Mouse (Mus musculus): ENCODE results near the gene Cpne1.
"Not testable (repeated sequence)": the region's sequence is repeated elsewhere in the genome, so short reads cannot be mapped to it uniquely, and the experiment has no call there.

The Cpne1 gene

DNA sequence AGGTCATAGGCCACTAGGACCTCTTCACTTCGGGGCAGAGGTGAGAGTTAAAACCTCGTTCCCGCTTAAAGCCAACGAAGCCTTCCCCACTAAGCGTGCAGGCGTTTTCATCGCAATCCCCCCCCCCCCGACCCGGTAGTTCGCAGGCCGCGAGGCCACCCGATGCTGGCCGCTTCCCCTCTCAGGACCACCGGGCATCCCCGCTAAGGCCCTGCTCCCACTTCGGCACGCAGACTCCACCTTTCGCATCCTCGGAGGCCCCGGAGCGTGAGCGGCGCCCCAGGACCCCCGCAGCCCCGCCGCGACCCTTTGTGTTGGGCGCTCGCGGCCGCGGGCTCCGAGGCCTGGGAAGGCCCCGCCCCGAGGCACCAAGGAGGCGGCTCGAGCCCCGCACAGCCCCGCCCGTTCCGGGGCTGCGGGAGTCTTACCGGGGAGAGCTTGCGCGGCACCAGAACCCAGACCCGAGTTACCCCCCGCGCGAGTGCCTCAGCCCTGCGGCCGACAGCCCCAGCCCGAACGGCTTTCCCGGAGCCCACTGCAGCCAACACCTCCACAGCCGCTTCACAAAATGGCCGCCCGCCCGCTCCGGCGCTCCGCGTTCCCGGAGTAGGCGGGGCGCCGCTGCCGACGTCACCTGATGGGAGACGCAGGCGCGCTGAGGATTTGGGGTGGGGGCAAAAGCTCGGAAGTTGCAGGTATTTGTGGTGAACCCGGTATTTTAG is at the start of gene Cpne1, which contains the start of gene Rbm12:
Gene Cpne1 (minus strand): TSS at position 608 of the 722 bp plus-strand sequence.
Gene Rbm12 (minus strand): TSS at position 621 of the 722 bp plus-strand sequence.
- DNase-seq (ENCODE audit: low spot score in 2 of 2), result peak; percentile 58 to 86

DNA sequence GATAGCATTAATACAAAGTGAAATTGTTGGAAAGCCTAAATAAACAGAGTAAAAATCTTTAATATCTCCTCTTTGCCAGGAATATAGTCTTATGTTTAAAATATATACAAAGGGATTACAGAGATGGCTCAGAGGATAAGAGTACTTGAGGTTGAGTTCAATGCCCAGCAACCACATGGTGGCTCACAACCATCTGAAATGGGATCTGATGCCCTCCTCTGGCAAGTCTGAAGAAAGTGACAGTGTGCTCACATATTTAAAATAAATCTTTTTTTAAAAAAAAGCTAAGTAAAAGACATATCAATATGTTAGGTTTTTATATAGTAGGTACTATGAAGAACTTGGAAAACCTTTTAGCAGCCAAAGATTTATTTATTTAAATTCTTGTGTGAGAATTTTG is 39.8 kb upstream of the Cpne1 start:
- DNase-seq (ENCODE audit: low spot score in 2 of 2), result no peak

DNA sequence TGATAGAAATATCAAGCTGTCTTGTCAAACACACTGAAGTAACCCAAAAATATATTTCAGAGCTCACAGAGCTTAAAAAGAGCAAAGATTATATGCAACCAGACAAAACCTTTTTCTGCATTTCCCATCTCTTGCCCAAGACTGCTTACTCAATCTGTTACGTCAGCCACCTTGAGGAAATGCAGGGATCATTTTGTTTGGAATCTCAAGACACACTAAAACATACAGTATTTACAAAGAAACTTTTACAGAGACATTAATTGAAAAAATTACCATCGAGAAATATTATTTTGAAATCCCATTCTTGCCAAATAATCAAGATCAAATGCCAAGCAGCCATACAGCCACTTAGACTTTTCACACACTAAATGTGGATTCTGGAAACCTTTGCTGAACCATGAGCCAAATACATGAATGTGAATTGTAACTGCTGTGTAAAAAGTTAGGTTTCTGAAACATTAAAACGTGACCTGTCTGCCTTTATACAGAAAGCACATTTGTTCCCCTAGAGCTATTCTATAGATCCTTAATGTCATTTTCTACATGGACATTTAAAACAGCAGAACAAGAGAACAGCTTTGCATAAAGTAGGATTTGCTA is 35.7 kb upstream of the Cpne1 start:
- DNase-seq (ENCODE audit: low spot score in 2 of 2), result no peak

DNA sequence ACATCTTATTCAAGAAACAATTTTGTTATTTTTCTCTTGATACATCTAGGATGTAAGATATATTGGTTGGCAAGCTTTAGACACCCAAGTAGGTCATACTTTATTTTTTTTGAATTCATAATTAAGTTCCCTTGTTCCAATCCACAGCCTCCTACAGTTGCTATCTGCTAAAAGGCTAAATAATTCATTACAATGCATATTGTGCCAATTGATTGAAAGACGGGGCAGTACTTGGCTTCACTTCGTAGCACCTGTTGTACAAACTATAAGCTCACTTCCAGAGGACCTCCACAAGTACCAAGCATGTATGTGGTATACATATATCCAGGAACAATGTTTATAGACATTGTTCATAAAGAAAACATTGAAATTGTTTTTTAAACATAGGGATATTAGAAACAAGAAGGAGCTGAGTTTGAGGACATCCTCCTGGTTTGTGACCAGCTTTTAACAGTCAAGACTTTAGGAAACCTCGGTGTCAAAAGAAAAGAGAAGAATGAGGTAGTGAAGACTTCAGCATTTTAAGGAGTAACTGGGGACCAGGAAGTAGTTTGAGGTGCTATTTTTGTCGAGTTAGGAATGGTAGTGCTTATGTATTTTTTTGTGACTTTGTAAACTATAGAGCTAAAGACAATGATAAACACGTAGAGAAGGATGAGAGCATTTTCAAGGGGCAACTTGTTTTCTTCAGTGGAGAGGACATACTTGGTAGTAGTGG is 34.7 kb upstream of the Cpne1 start:
- DNase-seq (ENCODE audit: low spot score in 2 of 2), result no peak

DNA sequence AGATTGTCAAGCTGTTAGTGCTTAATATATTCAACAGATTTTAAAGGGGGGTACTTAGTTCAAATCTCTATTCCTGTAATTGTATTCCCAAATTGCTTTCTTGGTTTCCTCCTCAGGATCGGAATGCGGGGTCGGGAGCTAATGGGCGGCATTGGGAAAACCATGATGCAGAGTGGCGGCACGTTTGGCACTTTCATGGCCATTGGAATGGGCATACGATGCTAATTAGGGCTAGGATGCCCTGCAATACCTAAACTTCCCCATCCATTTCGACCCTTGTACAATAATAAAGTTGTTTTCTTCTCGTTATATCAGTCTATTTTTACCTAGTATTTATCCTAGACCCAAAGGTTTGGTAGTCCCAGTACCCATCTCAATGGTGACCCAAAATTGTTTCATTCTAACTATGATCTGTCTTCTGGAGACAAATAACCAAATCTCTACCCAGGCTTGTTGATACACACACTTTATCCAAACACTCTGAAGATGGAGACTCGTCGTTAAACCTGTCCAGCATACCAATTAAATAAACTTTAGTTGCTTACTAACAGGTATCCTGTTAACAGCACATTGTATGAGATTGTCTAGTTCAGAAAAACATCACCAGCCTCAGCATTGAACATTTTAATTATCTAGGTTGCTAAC is 33.8 kb upstream of the Cpne1 start:
- no peak for DNase-seq (ENCODE audit: low spot score in 2 of 2)

DNA sequence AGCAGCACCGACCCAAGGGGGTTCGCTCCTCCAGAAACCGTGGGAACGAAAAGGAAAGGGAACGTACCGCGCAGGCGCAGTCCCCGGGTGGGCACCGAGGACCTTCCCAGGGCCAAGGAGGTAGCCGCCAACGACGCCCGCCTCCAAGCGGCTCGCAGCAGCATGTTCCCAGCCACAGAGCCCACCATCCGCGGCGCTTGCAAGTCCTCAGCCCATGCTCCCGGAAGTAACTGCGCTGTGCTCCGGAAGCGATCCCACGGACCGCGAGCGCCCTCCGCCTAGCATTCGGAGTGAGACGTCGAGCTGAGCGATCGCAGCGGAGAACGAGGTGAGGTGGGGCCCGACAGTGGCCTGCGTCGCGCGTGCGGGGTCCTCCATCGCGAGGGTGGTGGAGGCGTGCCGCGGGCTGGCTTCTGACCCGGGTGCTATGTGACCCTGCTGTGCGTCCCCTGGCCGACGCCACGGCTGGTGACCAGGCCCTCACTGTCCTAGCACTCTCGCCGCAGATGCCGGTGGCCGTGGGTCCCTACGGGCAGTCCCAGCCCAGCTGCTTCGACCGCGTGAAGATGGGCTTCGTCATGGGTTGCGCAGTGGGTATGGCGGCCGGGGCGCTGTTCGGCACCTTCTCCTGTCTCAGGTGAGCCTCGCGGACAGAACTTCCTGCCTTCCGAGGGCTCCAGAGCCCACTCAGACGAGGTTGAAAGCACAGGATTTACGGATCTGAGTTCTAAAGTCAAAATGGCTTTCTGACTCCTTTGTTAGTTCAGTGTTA is 32.4 kb upstream of the Cpne1 start, which contains the start of the genes Romo1 and Nfs1:
Gene Romo1 (plus strand): TSS at position 87 of the 772 bp plus-strand sequence.
Gene Nfs1 (minus strand): TSS at position 234 of the 772 bp plus-strand sequence.
- peak; percentile 82 to 93 for DNase-seq (ENCODE audit: low spot score in 2 of 2)

DNA sequence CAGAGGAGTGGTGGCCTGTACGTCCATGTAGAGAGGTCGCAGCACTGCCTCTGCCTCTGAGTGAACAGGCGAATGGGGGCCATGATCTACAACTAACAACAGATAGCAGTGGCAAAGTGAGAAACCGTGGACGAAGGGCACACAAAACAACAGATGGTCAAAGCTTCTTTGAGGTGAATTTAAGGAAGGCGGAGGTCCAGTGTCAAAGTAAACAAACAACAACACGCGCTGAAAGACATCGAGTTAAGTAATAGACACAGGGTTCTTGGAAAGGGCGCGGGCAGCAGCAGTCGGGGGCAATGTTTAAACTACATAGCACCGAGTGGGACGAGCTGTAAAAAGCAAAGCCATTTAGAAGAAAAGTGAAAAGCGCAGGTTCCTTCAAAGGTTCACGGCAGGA is 31.6 kb upstream of the Cpne1 start:
- DNase-seq (ENCODE audit: low spot score in 2 of 2), result no peak

DNA sequence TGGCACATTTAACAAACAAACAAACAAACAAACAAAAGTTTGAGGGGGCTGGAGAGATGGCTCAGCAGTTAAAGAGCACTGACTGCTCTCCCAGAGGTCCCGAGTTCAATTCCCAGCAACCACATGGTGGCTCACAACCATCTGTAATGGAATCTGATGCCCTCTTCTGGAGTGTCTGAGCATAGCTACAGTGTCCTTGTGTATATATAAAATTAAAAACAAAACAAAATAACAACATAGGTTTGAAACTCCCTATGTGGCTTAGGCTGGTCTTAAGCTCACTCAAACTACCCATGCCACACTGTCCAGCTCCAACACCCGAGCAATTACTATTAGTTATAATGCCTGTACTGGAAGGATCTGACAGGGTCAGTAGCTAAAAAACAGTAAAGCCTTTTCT is 31.1 kb upstream of the Cpne1 start:
- no peak for DNase-seq (ENCODE audit: low spot score in 2 of 2)

DNA sequence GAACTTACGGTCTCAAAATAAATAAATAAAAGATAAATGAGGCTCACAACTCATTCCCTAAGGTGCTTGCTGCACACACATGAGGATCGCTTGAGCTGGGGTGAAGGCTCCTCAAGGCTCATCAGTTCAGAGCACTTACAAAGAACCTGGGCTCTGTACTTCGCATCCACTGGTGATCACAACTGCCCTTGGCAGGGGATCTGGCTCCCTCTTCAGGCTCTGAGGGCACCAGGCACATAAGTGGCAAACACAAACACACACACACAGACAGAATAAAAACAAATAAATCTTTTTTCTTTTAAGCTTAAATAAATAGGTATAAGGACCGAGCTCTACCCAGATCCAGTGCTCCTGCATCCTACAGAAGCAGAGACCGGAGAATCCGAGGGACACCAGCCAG is 23.9 kb upstream of the Cpne1 start:
- DNase-seq (ENCODE audit: low spot score in 2 of 2), result no peak

DNA sequence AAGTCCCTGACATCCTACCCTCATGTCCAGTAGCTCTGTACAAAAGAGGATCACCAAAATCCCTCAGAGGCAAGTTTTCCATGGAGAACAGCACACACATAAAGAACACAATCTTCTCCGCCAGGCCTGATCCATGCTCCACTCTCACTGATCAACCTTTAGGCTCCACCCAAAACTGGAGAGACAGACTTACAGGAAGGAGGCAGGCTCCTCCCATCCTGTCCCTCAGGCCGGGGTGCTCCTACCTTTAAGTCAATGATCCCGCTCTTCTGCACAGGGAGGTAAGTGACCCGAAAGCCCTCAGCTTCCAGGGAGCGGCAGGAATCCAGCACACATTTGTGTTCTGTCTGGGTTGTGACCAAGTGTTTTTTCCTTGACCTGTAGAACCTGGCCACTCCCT is 22.4 kb upstream of the Cpne1 start:
- no peak for DNase-seq (ENCODE audit: low spot score in 2 of 2)

DNA sequence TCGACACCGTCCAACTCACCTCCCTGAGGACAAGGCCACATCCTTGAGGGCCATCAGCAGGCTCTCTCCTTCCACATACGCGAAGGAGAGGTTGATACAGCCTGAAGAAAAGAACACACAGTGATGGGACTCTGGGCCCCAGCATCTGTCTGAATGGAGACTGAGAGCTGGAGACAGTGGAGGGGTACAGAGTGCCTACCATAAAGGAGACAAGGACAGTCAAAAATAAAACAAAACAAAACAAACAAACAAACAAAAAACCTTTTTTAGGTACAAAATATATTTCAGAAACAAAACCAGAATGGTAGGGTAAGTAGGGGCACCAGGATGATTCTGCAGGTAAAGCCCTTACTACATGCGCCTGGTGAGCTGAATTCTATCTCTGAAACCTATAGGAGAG is 15.2 kb upstream of the Cpne1 start, which contains the start of gene Gm28036:
Gene Gm28036 (minus strand): TSS at position 101 of the 400 bp plus-strand sequence.
- DNase-seq (ENCODE audit: low spot score in 2 of 2), result no peak

DNA sequence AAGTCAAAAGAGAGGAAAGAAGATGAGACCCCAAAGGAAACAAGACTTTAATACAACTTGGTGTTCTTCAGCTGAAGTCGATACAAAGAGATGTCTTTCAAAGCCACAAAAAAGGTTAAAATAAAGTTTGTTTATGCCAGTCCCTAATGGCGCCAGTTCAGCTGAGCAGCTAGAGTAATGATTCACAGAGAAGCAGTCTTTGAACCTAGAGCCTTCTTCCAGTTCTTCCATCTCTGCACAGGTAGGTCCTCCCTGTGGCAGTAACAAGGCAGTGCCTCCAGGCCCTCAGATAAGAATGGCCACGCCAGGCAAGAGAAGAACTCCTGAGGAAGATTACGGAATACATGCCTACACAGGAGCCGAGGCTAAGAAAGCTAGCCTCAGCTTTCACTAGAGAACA is 12.0 kb upstream of the Cpne1 start:
- no peak for DNase-seq (ENCODE audit: low spot score in 2 of 2)

DNA sequence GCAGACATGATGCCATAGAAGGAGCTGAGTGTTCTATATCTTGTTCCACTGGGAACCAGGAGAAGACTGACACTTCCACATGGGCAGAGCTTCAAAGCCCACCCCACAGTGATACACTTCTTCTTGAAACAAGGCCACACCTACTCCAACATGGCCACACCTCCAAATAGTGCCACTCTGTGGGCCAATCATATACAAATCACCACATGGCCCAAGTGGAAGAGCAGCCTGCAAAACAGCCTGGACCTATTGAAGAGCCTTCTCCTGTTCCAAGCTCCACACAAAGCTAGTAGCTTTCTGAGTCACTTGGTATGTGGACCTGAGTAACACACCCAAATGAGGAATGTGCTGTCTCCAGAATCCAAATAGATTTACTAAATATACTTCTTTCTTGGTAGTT is 7.8 kb upstream of the Cpne1 start:
- no peak for DNase-seq (ENCODE audit: low spot score in 2 of 2)

DNA sequence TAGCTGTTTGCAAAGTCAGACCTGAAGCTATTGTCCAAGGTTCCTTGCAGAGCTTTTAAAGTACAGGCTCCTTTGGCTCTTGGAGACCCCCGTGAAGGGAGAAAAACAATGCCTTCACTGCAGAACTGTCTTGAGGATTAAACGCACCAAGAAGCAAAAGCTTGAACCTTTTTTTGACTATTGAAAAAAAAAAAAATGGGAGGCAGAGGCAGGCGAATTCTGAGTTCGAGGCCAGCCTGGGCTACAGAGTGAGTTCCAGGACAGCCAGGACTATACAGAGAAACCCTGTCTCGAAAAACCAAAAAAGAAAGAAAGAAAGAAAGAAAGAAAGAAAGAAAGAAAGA is 287 bp upstream of the Cpne1 start:
- not testable (repeated sequence) for DNase-seq (ENCODE audit: low spot score in 2 of 2)

DNA sequence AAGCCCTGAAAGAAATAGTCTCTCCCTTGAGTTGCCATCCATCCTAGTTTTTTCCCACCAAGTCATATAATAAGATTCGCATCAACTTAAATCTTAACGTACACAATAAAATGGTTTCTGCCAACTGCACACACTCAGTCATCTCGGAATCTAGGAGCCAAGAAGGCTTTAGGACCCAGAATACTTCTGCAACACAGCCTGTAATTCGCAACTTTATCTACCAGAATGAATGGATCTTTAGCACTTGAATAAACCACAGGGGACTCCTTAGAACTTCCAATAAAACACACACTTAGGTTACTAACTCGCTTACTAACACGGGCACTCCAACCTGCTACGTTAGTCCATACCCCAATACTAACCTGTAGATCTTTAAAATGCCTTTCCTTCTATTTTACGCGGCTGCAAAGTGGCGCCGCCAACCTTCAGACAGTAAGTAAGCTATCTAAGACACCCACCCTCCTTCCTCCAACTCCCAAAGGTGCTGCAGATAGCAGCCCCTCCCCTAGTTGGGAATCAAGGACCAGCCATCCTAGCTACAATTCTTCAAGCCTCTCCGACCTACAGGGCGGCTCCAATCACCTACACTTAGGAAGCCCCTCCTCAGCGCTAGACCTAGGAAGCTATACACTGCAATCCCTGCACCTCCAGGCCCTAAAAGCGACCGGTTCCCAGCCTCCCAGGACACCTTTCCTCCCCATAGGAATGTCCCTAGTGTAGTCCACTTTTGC is 973 bp downstream of the Cpne1 start:
- peak in 1 of 2 experiments; percentile 21 for DNase-seq (ENCODE audit: low spot score in 2 of 2)

DNA sequence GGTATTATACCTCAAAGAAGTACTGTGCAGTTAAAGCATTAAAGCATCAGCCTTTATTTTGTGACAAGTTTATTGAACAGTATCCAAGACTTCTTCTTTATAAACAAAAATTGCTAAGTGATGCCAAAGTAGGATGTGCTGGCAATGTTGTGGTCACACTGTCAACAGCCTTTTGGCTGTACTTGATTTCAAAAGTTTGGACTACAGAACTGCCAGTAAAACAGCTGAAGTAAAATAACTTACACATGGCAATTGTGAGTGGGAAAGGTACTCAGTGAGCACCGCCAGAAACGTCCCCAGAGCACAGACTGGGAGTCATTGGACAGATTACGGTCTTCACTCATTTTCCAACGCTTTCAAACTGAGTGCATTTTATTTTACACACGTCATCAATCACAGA is 19.8 kb downstream of the Cpne1 start:
- no peak for DNase-seq (ENCODE audit: low spot score in 2 of 2)

DNA sequence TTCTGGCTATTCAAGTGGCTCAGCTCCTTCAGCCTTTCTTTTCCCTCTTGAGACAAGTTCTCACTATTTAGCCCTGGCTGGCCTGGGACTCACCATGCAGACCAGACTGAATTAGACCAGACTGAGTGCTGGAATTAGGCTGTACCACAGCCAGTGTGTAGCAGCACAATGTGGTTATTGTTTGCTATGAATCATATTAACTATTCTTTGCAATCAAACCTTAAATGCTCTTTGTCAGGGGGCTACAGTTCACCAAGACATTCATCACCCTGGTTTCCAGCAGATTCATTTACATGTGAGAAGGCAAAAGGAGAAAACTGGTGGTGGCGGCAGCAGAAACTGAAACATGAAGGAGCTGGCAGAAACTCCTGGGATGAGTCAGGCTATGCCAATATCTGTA is 22.0 kb downstream of the Cpne1 start:
- DNase-seq (ENCODE audit: low spot score in 2 of 2), result no peak

DNA sequence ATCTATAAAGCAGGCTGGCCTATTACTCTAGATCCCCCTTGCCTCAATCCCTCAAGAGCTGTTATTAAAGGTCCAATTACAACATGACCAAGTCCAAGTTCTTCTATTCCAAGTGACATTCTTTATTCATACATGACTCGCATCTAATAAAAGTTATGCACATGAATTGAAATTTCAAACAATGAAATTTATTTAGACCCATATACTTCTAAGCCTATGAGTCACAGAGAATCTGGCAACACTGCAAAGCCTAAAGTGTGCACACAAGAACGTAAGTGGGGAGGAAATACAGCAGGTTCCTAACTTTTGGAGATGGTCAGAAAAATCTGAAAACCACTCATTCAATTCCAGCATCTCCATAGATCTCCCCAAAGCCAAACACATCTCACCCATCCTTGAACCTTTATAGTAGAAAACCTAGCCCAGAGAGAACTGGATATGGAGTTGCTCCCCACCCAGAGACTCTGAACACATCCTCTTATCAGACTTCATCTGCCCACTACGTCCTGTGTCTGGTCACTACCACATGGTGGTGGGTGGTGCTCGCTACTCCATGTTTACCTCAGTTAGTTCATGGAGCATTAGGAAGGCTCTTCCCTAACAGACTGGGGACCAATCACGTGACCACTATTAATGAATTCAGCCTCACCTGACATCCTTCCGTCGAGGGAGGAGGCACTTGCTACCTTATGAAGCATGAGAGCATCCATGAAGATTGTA is 24.2 kb downstream of the Cpne1 start:
- DNase-seq (ENCODE audit: low spot score in 2 of 2), result no peak

DNA sequence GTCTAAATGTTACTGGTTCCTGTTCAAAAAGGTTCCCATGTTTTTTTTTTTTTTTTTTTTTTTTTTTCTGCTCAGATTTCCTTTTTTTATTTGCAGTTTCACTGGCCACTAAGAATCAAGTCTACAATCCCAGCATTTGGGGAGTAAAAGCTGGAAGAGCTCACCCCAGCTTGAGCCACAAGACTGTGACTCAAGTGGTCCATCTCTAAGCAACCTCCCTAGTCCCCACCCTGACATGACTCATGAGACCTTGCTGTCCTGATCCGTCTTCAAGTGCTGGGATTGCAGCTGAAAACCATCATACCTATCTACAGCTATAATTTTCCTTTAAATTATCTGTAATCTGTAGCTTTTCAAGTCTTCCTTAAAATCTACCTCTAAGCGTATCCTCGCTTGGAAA is 27.2 kb downstream of the Cpne1 start:
- no peak for DNase-seq (ENCODE audit: low spot score in 2 of 2)

DNA sequence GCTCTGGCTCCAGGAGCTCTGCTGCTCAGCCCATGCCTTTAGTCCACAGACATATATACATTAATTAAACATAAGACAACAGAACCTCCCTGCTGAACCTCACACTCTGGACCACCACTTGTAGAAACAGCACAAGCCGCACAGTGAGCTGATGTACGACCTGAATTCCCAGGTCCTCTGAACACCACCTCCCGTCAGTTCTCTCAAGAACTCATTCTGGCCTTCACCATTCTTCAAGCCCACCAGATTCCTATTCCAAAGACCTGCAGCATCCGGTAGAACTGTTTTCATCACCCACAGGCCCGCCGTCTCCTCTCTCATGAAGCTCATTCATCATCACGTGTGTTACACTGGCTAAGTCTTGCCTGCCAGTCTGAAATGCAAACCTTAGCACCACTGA is 31.4 kb downstream of the Cpne1 start:
- DNase-seq (ENCODE audit: low spot score in 2 of 2), result no peak

Measured in left cerebral cortex, adult 9 months (tissue).